Mouse (Mus musculus) thymus, postnatal 10 days (tissue): ENCODE results near the gene Apba2.

Source experiments
- DNase-seq, 2 experiments: peaks; one replicate each; pipeline ENCODE4 v3.0.0; 2021; ENCODE audit warnings: low spot score in 2 of 2

Gene Apba2

GRCm38 (mm10) chr7:64795554-64795953 is 294.0 kb downstream of the Apba2 start:
- no peak for DNase-seq
